Mouse (Mus musculus) layer of hippocampus, adult 8-10 months (tissue): ENCODE data around the gene Rere. TPM values are rescaled to one million over a fixed set of nuclear protein-coding genes. Genes with fewer than 3 reads are reported as not detected.

Source experiments
- DNase-seq, 2 experiments: peaks; one replicate each; pipeline ENCODE4 v3.0.0; 2022; ENCODE audit warnings: low spot score in 2 of 2
- total RNA-seq, 4 experiments: library from RNA; stranded (reverse); gene quantifications; 2 replicates each; pipeline ENCODE4 v1.2.4; 2022

Rere gene
- total RNA-seq, 4 experiments from 2014 or later, result 105 to 123 (median 113) TPM

DNA sequence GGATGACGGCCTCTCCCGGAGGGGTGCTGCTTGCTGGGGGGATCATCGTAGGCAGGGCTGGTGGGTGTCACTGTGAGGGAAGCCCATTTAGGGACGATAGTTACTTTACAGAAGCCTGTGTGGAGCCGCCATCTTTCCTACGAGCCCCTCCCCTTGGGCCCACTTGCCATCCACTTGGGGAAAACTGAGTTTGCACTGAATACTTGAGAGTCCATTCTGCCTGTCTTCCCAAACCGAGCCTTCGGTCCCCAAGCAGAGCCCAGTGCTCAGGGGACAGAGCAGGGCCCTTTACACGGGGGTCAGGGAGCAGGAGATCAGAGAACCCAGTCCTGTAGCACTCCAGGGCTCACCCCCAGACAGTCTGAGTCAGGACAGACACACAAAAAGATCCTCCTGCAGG lies 362.9 kb downstream of the Rere start:
- DNase-seq, result no peak

- no peak for DNase-seq
These were observed 367.9 kb downstream of the Rere start for GRCm38 (mm10) chr4:150649327-150649726.

GRCm38 (mm10) chr4:150651390-150652277 lies 370.2 kb downstream of the Rere start, which contains the start of gene Slc45a1:
Gene Slc45a1, minus strand, starts transcription at chr4:150652174.
- peak in 1 of 2 experiments; percentile 37 for DNase-seq

GRCm38 (mm10) chr4:150653072-150653599 lies 371.7 kb downstream of the Rere start:
- no peak for DNase-seq

- DNase-seq, result peak; percentile 66 to 84
These were observed 374.5 kb downstream of the Rere start for GRCm38 (mm10) chr4:150655989-150656388.

DNA sequence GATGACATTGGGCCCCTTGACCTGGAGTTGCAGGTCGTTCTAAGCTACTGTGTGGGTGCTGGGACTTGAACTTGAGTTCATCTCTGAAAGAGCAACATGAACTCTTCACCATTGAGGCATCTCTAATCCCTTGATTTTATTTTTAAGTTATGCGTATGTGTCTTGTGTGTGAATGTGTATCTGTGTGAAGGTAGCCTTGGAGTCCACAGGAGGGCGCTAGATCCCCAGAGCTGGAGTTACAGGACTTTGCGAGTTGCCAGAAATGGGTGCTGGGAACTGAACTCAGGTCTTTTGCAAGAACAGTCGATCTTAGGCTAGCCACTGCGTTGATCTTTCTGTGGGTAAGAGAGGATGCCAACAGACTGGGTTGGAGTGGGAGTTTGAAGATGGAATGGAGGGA lies 375.1 kb downstream of the Rere start:
- DNase-seq, result no peak

DNA sequence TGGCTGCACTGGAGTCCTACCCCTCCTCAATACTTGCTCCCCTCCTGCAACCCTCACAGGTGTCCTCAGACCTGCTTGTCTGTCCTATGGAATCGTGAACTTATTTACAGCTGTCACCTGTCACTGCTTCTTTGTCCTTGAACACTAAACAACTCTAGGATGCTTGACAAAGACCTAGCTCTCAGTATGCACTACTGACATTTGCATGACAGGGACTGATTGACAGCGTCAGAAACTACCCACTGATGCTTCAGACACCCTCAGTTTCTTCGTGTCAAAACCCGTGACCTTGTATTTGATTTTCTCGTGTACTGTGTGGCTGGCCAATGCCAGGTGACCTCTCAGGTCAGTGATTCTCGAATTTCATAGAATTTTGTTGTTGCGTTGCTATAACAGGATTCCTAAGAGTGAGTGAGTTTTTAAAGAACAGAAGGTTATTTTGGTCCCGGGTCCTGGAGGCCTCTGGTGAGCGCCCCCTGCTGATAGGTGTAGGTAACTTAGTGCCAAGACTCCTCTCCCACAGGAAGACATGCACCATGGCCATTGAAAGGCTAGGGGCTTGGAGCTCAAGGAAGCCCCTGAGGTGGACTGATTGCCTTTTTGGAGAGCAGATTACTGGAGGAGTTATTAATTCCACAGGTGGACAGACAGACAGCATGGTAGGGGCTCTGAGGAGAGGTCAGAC lies 378.6 kb downstream of the Rere start:
- no peak for DNase-seq

DNA sequence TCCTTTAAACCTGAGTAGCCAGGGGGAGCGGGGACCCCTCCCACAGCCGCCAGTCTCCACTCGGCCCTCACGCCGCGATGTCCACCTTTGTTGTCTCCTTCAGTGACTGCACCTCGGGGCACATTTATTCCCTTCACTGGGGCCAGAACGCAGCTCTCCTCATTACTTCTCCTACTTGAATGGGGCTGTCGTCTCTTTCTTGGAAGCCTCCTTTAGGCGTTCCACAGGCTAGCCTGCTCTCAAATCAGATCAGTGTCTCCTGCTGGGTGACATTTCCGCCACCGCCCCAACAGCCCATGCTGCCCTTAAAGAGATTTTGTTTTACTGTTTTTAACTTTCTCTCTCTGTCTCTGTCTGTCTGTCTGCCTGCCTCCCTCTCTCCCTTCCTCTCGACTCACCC lies 380.4 kb downstream of the Rere start:
- DNase-seq, result no peak

GRCm38 (mm10) chr4:150663192-150663591 lies 381.7 kb downstream of the Rere start:
- no peak for DNase-seq

GRCm38 (mm10) chr4:150664726-150665125 lies 383.3 kb downstream of the Rere start:
- DNase-seq, result no peak

GRCm38 (mm10) chr4:150665806-150666205 lies 384.4 kb downstream of the Rere start:
- no peak for DNase-seq

Other genes with a start within 250 kb of the Rere start
- gene Gpr157, start 194.3 kb upstream of the Rere start, total RNA-seq, result 1 to 10 TPM; 1.3 to 4.5 (median 2.3) TPM
- 10 to 100 TPM in 2 of 4 experiments, 1 to 10 TPM in 2; 7.5 to 18.1 (median 9.6) TPM for gene Slc2a5, start 162.4 kb upstream of the Rere start, total RNA-seq
- gene Slc2a7, start 132.7 kb upstream of the Rere start, total RNA-seq, result not detected
- under 1 TPM in 2 of 4 experiments, not detected in 2; 0.20 to 0.53 TPM for gene Car6, start 80.3 kb upstream of the Rere start, total RNA-seq
- gene Eno1, start 44.9 kb upstream of the Rere start, total RNA-seq, result 100 to 1,000 TPM; 419 to 457 (median 441) TPM